Mouse (Mus musculus) thymus, adult 2 months (tissue): ENCODE measurements around the gene Lta.
A peak's percentile ranks its signal among the peaks of the same experiment; 100 is the strongest.

ENCODE experiments used
- CTCF ChIP-seq: fragments of 200-500 bp; IDR thresholded peaks from 2 replicates; pipeline ENCODE4 v1.5.1; 2012; ENCODE audit warnings: mild to moderate bottlenecking, control low read depth, low read length, moderate library complexity, borderline replicate concordance; ENCODE audit not compliant: control insufficient read depth, poor library complexity, insufficient read depth; ENCODE audit errors: extremely low read depth
- POLR2A ChIP-seq: fragments of 200-500 bp; IDR thresholded peaks from 2 replicates; pipeline ENCODE4 v1.6.1; 2012; ENCODE audit warnings: mild to moderate bottlenecking, low read length, control low read depth, moderate library complexity; ENCODE audit not compliant: control insufficient read depth, poor library complexity, insufficient read depth; ENCODE audit errors: extremely low read depth

- TF ChIP-seq POLR2A (peak; percentile 92), CTCF (peak; percentile 99)
Observed at GRCm38 (mm10) chr17:35195631-35196320, 9.4 kb downstream of the Lta start.
